Mouse (Mus musculus) kidney, embryonic 14.5 days (tissue): ENCODE measurements around the gene Tfg. TPM values are rescaled to one million over a fixed set of nuclear protein-coding genes. Genes with fewer than 3 reads are reported as not detected.

Experiments used
- ATAC-seq: fragments of 200-750 bp; cut with Nextera tagmentation; 2 replicates; pipeline ENCODE4 v1.8.0; 2017; ENCODE audit warnings: moderate number of reproducible peaks, mild to moderate bottlenecking, moderate TSS enrichment, moderate library complexity; ENCODE audit not compliant: low FRiP score, low TSS enrichment
- H3K27ac ChIP-seq: fragments of 300-500 bp; sonication (generic); 2 replicates; pipeline ENCODE4 v1.5.1; 2014; ENCODE audit warnings: low read depth, mild to moderate bottlenecking, low read length, moderate library complexity, mixed read lengths
- H3K27me3 ChIP-seq: fragments of 300-500 bp; sonication (generic); 2 replicates; pipeline ENCODE4 v1.6.1; 2014; ENCODE audit warnings: mild to moderate bottlenecking, low read length; ENCODE audit not compliant: control insufficient read depth, insufficient read depth
- H3K36me3 ChIP-seq: fragments of 300-500 bp; sonication (generic); 2 replicates; pipeline ENCODE4 v1.6.1; 2014; ENCODE audit warnings: low read length, mixed read lengths; ENCODE audit not compliant: control insufficient read depth, insufficient read depth
- H3K4me1 ChIP-seq: fragments of 300-500 bp; sonication (generic); 2 replicates; pipeline ENCODE4 v1.6.1; 2014; ENCODE audit warnings: low read length, mixed read lengths; ENCODE audit not compliant: control insufficient read depth, insufficient read depth
- H3K4me2 ChIP-seq: fragments of 300-500 bp; sonication (generic); replicated peaks from 2 replicates; pipeline ENCODE4 v1.6.1; 2014; ENCODE audit warnings: low read depth, mild to moderate bottlenecking, low read length
- H3K4me3 ChIP-seq: fragments of 300-500 bp; sonication (generic); 2 replicates; pipeline ENCODE4 v1.5.1; 2014; ENCODE audit warnings: mild to moderate bottlenecking, low read length
- H3K9ac ChIP-seq: fragments of 300-500 bp; sonication (generic); 2 replicates; pipeline ENCODE4 v1.6.1; 2014; ENCODE audit warnings: low read depth, mild to moderate bottlenecking, low read length, moderate library complexity
- H3K9me3 ChIP-seq: fragments of 300-500 bp; sonication (generic); 2 replicates; pipeline ENCODE4 v1.6.1; 2016; ENCODE audit warnings: low read length; ENCODE audit not compliant: control insufficient read depth
- WGBS: fragments of 180-500 bp; shearing (Covaris S2); extraction: QIAGEN DNeasy Blood & Tissue Kit; methylation state at CpG from one replicate; pipeline ENCODE4 v1.1.7; 2014; 5-methylcytosine and 5-hydroxymethylcytosine counted together
- polyA plus RNA-seq: library from polyadenylated mRNA; unstranded; fragments of >200 nt; fragmentation: Nextera tagmentation; extraction: Ambion mirVana; gene quantifications from 2 replicates; pipeline ENCODE4 v1.2.1, GENCODE M21; 2014

The Tfg gene
- polyA plus RNA-seq, result 160 and 166 TPM in 2 replicates

DNA sequence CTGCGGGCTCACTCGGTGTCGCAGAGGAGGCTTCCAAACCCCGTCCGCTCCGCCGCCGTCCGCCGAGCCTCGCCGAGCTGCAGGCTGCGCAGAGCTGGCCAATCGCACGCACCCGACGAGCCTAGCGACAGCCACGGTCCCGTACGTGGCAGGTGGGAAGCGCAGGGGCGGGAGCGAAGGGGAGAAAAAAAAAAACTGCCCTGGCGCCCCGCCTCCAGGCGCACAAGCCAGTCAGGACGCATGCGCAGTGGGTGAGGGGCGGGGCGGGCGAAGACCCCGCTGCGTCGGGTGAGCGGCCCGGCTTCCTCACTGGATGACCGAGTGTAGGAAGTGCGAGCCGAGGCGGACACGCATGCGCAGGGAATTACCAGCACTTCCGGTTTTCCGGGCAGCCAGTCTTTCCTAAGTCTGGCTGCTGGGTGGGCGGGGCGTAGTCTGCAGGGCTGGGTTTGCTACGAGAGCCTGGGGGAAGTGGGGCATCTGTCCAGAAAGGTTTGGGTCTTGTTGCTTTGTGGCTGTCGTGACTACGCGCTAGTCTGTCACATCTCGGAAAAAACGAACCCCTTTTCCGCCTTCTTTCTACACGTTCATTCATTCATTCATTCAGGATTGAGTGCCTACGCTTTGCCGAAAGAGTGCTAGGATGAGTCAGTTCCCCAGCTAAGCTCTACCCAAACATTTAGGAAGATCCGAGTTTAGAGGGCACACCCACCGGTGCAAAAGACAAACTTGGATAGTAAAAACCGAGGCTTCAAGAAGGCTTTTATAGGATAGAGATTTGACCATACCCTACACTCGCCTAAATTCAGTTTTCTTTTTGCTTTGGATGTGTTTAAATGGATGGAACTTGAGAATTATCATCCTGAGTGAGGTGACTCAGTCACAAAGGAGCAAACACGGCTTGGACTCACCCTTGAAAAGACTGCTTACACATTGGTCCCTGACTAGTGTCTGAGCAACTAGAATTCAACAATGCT, at the start of gene Tfg:
TSS of gene Tfg (minus strand) at position 227 of the 977 bp plus-strand sequence.
- H3K9ac ChIP-seq, result peak within 1 kb of the TSS; percentile 93
- H3K4me3 ChIP-seq, result peak within 1 kb of the TSS; percentile 86
- peak within 1 kb of the TSS; percentile 97 for H3K27ac ChIP-seq
- peaks cover 2% of the 10 kb centered on the region; the same call in 1 of the 2 replicates for H3K36me3 ChIP-seq
- no peaks in the 10 kb centered on the region for H3K27me3 ChIP-seq
- WGBS, result under 1% methylated on average over 62 of the region's 62 CpGs
- H3K4me1 ChIP-seq, result peaks cover 9% of the 10 kb centered on the region; the same call in 1 of the 2 replicates
- peak within 1 kb of the TSS; percentile 72 for H3K4me2 ChIP-seq
- H3K9me3 ChIP-seq, result no peaks in the 10 kb centered on the region
- peak; percentile 98 for ATAC-seq

DNA sequence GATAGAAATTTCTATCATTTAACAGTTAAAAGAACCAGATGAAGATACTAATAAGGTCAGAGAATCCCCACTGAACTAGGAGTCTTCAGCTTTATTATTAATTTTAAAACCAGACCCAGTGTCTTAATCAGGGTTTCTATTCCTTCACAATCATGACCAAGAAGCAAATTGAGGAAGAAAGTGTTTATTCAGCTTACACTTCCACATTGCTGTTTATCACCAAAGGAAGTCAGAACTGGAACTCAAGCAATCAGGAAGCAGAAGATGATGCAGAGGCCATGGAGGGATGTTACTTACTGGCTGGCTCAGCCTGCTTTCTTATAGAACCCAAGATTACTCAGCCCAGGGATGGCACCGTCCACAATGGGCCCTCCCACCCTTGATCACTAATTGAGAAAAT, 11.8 kb upstream of the Tfg start:
- WGBS, result 32% methylated on average over 1 of the region's 1 CpGs
- H3K4me3 ChIP-seq, result no peak overlapping the region
- H3K9me3 ChIP-seq, result no peaks in the 10 kb centered on the region
- no peak for ATAC-seq
- no peaks in the 10 kb centered on the region for H3K36me3 ChIP-seq
- no peak overlapping the region for H3K4me2 ChIP-seq
- H3K9ac ChIP-seq, result no peak overlapping the region
- H3K27ac ChIP-seq, result no peak overlapping the region
- no peaks in the 10 kb centered on the region for H3K27me3 ChIP-seq
- no peaks in the 10 kb centered on the region for H3K4me1 ChIP-seq

DNA sequence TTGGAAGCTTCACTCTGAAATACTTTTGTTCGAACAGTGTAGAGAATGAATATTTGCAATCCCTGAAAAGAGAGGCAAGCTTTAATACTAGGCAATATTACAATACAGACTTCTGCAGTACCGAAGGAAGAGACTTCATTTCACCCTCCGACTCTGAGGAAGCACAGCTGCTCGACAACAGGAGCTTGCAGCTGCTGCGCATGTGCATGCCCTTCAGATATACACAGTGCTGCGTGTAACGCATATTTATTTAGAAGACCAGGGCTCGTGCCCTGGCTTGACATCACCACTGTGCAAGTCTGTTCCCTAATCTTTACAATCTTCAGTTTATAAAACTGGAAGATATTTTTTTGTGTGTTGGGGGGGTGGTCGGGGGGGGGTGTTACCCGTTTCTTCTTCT, 7.7 kb upstream of the Tfg start:
- Histone ChIP-seq H3K9me3 (no peaks in the 10 kb centered on the region), H3K9ac (no peak overlapping the region), H3K27ac (no peak overlapping the region), H3K27me3 (no peaks in the 10 kb centered on the region), H3K4me1 (no peaks in the 10 kb centered on the region), H3K4me3 (no peak overlapping the region), H3K36me3 (no peaks in the 10 kb centered on the region), H3K4me2 (no peak overlapping the region)
- WGBS, result 79% methylated on average over 10 of the region's 10 CpGs
- ATAC-seq, result no peak

DNA sequence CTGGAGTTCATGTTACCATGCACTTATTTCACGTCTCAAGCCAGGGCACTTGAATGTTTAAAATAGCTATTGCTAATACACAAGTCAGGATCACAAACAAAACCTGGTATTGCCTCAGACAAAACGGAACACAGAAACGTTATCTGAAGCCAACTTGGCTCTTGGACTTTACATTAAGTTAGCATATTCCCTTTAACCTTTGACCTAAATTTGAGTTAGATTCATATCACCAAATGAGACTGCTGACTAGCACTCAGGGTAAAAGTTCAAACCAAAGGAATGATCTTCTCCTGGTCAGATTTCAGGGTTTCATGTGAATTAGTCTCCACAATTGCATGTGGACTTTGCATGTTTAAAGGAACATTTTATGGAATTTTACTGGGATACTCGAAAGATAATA, 5.1 kb upstream of the Tfg start:
- Histone ChIP-seq H3K4me1 (no peaks in the 10 kb centered on the region), H3K27ac (no peak overlapping the region), H3K36me3 (no peaks in the 10 kb centered on the region), H3K4me3 (no peak overlapping the region), H3K9ac (no peak overlapping the region), H3K27me3 (no peaks in the 10 kb centered on the region), H3K4me2 (no peak overlapping the region), H3K9me3 (no peaks in the 10 kb centered on the region)
- WGBS, result 60% methylated on average over 4 of the region's 4 CpGs
- ATAC-seq, result no peak

- H3K9ac ChIP-seq, result no peak overlapping the region
- H3K9me3 ChIP-seq, result no peaks in the 10 kb centered on the region
- H3K36me3 ChIP-seq, result no peaks in the 10 kb centered on the region
- H3K27me3 ChIP-seq, result no peaks in the 10 kb centered on the region
- no peak overlapping the region for H3K4me2 ChIP-seq
- H3K4me3 ChIP-seq, result no peak overlapping the region
- ATAC-seq, result no peak
- no peak overlapping the region for H3K27ac ChIP-seq
- H3K4me1 ChIP-seq, result peaks cover 9% of the 10 kb centered on the region; the same call in 1 of the 2 replicates
Measured at GRCm38 (mm10) chr16:56719031-56719430, 1.8 kb upstream of the Tfg start.

- peak overlapping the region; percentile 93 for H3K9ac ChIP-seq
- peak overlapping the region; percentile 86 for H3K4me3 ChIP-seq
- H3K4me1 ChIP-seq, result peaks cover 9% of the 10 kb centered on the region; the same call in 1 of the 2 replicates
- H3K4me2 ChIP-seq, result peak overlapping the region; percentile 72
- H3K9me3 ChIP-seq, result no peaks in the 10 kb centered on the region
- WGBS, result under 1% methylated on average over 31 of the region's 38 CpGs
- H3K27me3 ChIP-seq, result no peaks in the 10 kb centered on the region
- peak overlapping the region; percentile 97 for H3K27ac ChIP-seq
- peaks cover 9% of the 10 kb centered on the region for H3K36me3 ChIP-seq
- ATAC-seq, result peak; percentile 82
Measured at GRCm38 (mm10) chr16:56716557-56717179, 582 bp downstream of the Tfg start.

GRCm38 (mm10) chr16:56715608-56716007, 1.6 kb downstream of the Tfg start:
- Histone ChIP-seq H3K9ac (no peak overlapping the region; the same call in 1 of the 2 replicates), H3K9me3 (no peaks in the 10 kb centered on the region), H3K4me1 (peaks cover 9% of the 10 kb centered on the region; the same call in 1 of the 2 replicates), H3K4me2 (peak overlapping the region; percentile 72), H3K27me3 (no peaks in the 10 kb centered on the region), H3K36me3 (peaks cover 19% of the 10 kb centered on the region), H3K27ac (no peak overlapping the region), H3K4me3 (peak overlapping the region; percentile 86; the same call in 1 of the 2 replicates)
- no peak for ATAC-seq
- WGBS, result 66% methylated on average over 3 of the region's 3 CpGs

DNA sequence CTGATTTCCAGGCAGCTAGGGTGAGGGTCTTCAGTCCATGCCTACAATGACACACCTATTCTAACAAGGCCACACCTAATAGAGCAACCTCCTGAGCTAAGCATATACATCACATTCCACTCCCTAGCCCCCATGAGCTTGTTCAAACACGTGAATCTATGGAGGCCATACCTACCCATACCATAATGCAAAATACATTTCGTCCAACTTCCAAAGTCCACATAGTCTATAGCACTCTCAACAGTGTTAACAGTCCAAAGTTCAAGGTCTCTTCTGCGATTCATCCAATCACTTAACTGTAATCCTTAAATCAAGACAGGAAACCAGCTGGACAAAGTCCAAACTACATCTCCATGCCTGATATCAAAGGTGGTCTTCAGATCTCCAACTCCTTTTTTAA, 7.2 kb downstream of the Tfg start:
- no peaks in the 10 kb centered on the region for H3K4me1 ChIP-seq

DNA sequence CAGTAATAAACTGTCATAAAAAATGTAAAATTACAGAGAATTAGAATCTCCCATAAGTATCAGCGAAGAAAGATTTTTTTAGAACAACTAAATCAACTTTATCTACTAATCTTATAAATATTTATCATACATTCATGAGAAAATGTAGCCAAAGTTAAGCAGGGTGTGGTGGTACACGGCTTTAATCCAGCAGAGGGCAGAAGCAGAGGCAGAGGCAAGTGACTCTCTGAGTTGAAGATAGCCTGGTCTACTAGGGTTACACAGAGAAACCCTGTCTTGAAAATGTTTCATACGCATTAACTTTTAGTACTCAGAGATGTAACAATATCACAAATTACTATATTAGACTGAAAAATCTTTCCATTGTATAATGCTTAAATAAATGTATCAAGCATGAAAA, 11.5 kb downstream of the Tfg start:
- Histone ChIP-seq H3K27me3 (no peaks in the 10 kb centered on the region), H3K36me3 (peaks cover 63% of the 10 kb centered on the region)
- no peak for ATAC-seq

More for the DNA sequence above, 7.2 kb downstream of the Tfg start:
- Histone ChIP-seq H3K27me3 (no peaks in the 10 kb centered on the region), H3K27ac (no peak overlapping the region), H3K4me3 (no peak overlapping the region), H3K9ac (no peak overlapping the region), H3K9me3 (no peaks in the 10 kb centered on the region), H3K4me2 (no peak overlapping the region), H3K36me3 (peaks cover 54% of the 10 kb centered on the region)
- no peak for ATAC-seq
- WGBS, result 93% methylated on average over 3 of the region's 3 CpGs

More for the DNA sequence above, 11.5 kb downstream of the Tfg start:
- Histone ChIP-seq H3K4me1 (no peaks in the 10 kb centered on the region), H3K9me3 (no peaks in the 10 kb centered on the region), H3K4me2 (no peak overlapping the region), H3K4me3 (no peak overlapping the region), H3K27ac (no peak overlapping the region), H3K9ac (no peak overlapping the region)
- WGBS, result 85% methylated on average over 3 of the region's 3 CpGs
